Mouse (Mus musculus): ENCODE measurements at regions not wholly inside any gene's neighbourhood (a gene's known extent, or its start where the extent isn't known, plus 50 kb on each side); places are given as distances from the start of the nearest gene placed in this dataset.

DNA sequence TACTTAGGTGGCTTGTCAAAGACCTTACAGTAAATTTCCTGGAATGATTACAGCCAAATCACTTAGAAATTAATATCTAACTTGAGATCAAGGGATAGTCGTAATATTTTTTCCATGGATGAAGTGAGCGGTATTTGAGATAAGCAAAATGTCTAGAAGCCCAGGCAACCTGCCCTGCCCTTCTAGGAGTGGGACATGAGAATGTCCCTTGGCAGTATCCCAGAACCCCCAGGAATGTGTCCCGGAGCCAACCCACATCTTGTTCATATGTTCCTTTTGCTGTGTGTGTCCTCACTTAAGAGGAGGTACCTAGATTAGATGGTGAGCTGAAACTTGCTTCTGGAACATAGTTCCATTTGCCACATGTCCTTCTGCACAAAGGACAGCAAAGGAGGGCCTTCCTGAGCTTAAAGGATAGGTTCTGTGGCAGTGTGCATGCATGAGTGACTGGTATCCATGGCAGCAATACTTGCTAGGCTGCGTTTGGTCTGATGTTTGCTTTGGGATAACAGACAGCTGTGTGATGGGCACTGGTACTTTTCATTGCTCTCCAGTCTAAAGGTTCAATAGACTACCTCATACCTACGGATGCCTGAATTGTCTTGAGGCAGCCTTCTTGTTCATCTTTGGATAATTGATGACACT is 231.0 kb upstream of the Krr1 start:
- no peak for DNase-seq (ENCODE audit: low spot score in 2 of 2)

GRCm38 (mm10) chr10:111743291-111743690 is 229.2 kb upstream of the Krr1 start:
- DNase-seq (ENCODE audit: low spot score in 2 of 2) = no peak

DNA sequence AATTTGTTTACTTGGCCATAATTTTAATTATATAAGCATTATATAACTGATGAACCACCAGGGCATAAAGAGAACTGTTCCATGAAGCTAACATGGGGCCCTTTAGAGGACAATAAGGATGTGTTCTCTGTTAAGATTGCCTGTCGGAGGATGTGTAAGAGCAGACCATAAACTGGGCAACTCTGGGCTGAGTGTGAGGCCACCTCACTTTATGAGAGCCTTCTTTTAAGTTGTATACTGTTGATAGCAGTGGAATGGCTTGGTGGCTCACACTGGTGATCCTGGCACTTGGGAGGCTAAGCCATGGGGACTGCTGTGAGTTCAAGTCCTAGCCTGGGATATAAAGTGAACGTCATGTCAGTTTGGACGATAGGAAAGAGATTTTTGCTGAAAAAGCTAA is 227.3 kb upstream of the Krr1 start:
- DNase-seq (ENCODE audit: low spot score in 2 of 2) = no peak

GRCm38 (mm10) chr10:111746067-111746878 is 226.2 kb upstream of the Krr1 start:
- DNase-seq (ENCODE audit: low spot score in 2 of 2) = no peak

- no peak for DNase-seq (ENCODE audit: low spot score in 2 of 2)
Observed at GRCm38 (mm10) chr10:111746879-111747477, 225.5 kb upstream of the Krr1 start.

- no peak for DNase-seq (ENCODE audit: low spot score in 2 of 2)
Observed at GRCm38 (mm10) chr10:111748482-111748881, 224.0 kb upstream of the Krr1 start.

DNA sequence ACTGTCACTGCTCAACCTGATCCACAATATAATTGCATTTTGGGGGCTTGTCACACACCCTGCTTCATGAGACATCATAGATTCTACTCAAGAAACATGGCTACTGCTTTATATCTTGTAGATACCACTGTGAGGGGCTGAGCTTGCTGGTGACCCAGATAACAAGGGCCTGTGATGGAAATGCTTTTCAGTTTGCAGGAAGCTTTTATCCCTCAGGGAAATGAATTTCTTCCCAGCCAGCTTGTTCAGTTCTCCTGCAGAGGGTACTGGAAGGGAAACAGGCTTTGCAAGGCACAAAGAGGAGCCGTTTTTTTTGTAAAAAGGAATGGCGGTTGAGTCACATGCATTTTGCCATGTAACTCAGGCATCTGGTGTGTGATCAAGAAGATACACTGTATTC is 218.8 kb upstream of the Krr1 start:
- no peak for DNase-seq (ENCODE audit: low spot score in 2 of 2)

- DNase-seq (ENCODE audit: low spot score in 2 of 2) = no peak
Observed at GRCm38 (mm10) chr10:111755964-111756363, 216.5 kb upstream of the Krr1 start.

- no peak for DNase-seq (ENCODE audit: low spot score in 2 of 2)
Observed at GRCm38 (mm10) chr10:111756528-111756927, 215.9 kb upstream of the Krr1 start.

- no peak for DNase-seq (ENCODE audit: low spot score in 2 of 2)
Observed at GRCm38 (mm10) chr10:111757689-111758088, 214.8 kb upstream of the Krr1 start.

GRCm38 (mm10) chr10:111759505-111759904 is 213.0 kb upstream of the Krr1 start:
- DNase-seq (ENCODE audit: low spot score in 2 of 2) = no peak

- no peak for DNase-seq (ENCODE audit: low spot score in 2 of 2)
Observed at GRCm38 (mm10) chr10:111762751-111763528, 209.5 kb upstream of the Krr1 start.

- DNase-seq (ENCODE audit: low spot score in 2 of 2) = no peak
Observed at GRCm38 (mm10) chr10:111767011-111767720, 205.3 kb upstream of the Krr1 start.

DNA sequence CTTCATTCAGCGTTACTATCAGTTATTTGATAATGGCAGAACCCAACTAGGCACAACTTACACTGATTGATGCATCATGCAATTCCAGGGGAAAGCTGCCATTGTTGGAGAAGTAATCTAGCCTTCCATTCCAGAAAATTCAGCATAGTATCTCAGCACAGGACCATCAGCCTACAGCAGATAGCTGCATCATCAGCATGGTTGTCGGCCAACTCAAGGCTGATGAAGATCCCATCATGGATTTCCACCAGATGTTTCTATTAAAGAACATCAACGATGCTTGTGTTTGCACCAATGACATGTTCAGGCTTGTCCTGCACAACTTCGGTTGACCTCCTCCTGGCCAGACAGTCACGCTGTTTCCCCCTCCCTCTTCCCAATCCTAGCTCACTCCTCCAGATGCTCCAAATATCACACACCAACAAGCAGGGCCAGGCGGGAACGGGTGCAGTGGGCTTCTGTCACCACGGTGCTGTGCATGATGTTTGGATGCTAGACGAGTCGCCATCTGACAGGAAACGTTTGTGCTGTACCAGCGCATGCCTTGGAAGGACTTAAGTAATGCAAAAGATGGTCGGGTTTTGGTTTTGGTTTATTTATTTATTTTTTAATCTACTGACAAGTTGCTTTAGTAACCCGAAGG is 204.5 kb upstream of the Krr1 start:
- DNase-seq (ENCODE audit: low spot score in 2 of 2) = no peak

DNA sequence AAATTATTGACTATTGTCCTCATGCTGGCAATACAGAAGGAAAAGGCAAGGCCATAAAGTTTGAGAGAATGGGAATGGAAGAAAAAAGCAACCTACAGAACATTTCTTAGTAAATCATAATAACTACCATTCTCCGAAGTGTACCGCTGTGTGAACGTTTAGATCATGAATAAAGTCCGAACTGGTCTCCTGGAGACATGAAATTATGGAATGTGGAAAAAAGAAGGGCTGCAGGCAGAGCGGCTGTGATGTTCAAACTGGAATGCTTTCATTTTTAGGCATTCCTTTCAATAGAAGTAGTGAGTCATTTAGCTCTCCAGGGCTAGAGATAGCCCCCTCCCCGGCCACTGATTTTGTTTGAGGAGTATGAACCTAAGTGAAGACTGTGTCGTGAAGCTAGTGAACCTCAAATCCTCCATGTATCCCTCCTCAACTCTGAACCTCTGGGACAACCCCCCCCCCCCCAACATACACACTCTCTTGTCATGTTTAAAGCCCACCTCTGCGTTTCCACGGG is 202.9 kb upstream of the Krr1 start:
- DNase-seq (ENCODE audit: low spot score in 2 of 2) = no peak

DNA sequence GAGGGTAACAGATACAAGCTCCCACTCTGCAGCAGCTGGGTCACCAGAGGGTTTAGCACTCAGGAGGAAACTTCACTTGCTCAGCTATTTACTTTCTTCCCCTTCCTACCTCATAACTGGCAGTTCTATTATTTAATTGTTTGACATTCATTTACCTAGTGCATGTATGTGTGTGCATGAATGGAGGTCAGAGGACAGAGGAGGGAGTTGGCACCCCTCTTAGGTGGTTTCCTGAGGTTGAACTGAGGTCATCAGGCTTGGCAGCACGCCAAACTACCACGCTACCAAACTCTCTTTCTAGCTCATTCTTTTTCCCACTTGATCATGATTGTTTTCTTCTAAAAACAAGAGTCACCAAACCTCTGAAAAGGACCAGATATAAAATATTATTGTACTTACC is 202.4 kb upstream of the Krr1 start:
- DNase-seq (ENCODE audit: low spot score in 2 of 2) = no peak

GRCm38 (mm10) chr10:111771010-111771409 is 201.5 kb upstream of the Krr1 start:
- no peak for DNase-seq (ENCODE audit: low spot score in 2 of 2)

GRCm38 (mm10) chr10:111777559-111777958 is 194.9 kb upstream of the Krr1 start:
- DNase-seq (ENCODE audit: low spot score in 2 of 2) = no peak

DNA sequence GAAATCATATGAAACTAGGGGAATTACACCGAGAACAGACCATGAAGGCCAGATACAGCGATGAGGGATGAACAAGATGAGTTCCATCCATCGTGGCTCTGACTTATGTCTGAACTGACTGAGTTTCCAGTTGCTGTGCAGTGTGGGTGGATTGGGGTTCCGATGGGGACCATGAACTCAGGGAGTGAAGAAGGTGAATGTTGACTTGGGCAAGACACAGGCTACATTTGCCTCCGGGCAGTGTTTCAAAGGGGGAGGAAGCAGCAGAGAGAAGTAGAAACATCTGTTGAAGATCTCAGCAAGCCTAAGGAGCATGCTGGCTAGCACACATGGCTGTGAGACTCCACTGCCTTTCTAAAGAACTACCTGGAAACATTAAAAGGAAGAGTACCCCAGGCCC is 194.4 kb upstream of the Krr1 start:
- DNase-seq (ENCODE audit: low spot score in 2 of 2) = no peak

- peak in 1 of 2 experiments; percentile 32 for DNase-seq (ENCODE audit: low spot score in 2 of 2)
Observed at GRCm38 (mm10) chr10:111779956-111780355, 192.5 kb upstream of the Krr1 start.

Data from spleen, postnatal 4 days (tissue).